Mouse (Mus musculus): ENCODE results near the gene Gm9972. TPM values are rescaled to one million over a fixed set of nuclear protein-coding genes. Genes with fewer than 3 reads are reported as not detected.

Gm9972 gene
- total and polyA plus RNA-seq, 3 experiments = not detected

GRCm38 (mm10) chr11:43032141-43032540 lies 3.4 kb upstream of the Gm9972 start:
- dilution Hi-C loops (cut with MboI; ENCODE audit: extremely low pct_ligation_motif_present, extremely low pct_unique_long_range_greater_than_20kb, low sequenced_read_pairs) = no loop called here
- no peak for DNase-seq (ENCODE audit: extremely low read depth)
- no peaks in the 10 kb centered on the region for H3K27me3 ChIP-seq (replicated peaks)
- H3K9me3 ChIP-seq (replicated peaks; ENCODE audit: low read length) = no peaks in the 10 kb centered on the region
- peaks cover 2 to 5% of the 10 kb centered on the region in 2 experiments; a peak in 3 of 4 replicates for H3K4me1 ChIP-seq (ENCODE audit: control insufficient read depth in 1 of 2, insufficient read depth in 2 of 2)
- no peak overlapping the region for H3K9ac ChIP-seq (ENCODE audit: insufficient read depth, low read depth)
- no peak overlapping the region for H3K4me3 ChIP-seq (replicated peaks in 1 of 3; ENCODE audit: low read depth in 2 of 3, low read length in 2 of 3, poor library complexity in 1 of 3)
- TF ChIP-seq SIN3A (IDR thresholded peaks at IDR 0.05; ENCODE audit: low read length) = no peak
- TF ChIP-seq BHLHE40 (IDR thresholded peaks at IDR 0.05; ENCODE audit: low read depth, low read length) = peak; percentile 72
- no peak for TF ChIP-seq JUN (IDR thresholded peaks at IDR 0.05; ENCODE audit: insufficient read depth, low read depth, low read length)
- no peaks in the 10 kb centered on the region for H3K79me2 ChIP-seq (replicated peaks; ENCODE audit: control insufficient read depth, extremely low read depth, insufficient read depth, poor library complexity, severe bottlenecking)
- H3K36me3 ChIP-seq (replicated peaks in 1 of 2; ENCODE audit: control insufficient read depth in 1 of 2, insufficient read depth in 1 of 2, low read length in 1 of 2) = no peaks in the 10 kb centered on the region
- H3K4me2 ChIP-seq (ENCODE audit: insufficient read depth, low read depth, poor library complexity, severe bottlenecking) = no peak overlapping the region
- H3K27ac ChIP-seq (ENCODE audit: insufficient read depth, low read depth) = no peak overlapping the region
- in situ Hi-C loops (cut with MboI; ENCODE audit: low pct_ligation_motif_present, low pct_unique_long_range_greater_than_20kb, low sequenced_read_pairs) = no loop called here

- TF ChIP-seq RAD21 (IDR thresholded peaks at IDR 0.05; ENCODE audit: low read depth, low read length) = no peak
- no peak for TF ChIP-seq ZKSCAN1 (IDR thresholded peaks at IDR 0.05; ENCODE audit: borderline replicate concordance, low read depth, low read length)
- TF ChIP-seq SIN3A (IDR thresholded peaks at IDR 0.05; ENCODE audit: low read length) = no peak
- TF ChIP-seq MEF2A (IDR thresholded peaks at IDR 0.05; ENCODE audit: borderline replicate concordance, low read depth, low read length) = no peak
- no peak for TF ChIP-seq E2F4 (IDR thresholded peaks at IDR 0.05; ENCODE audit: insufficient replicate concordance, low read depth, low read length)
- TF ChIP-seq EP300 (IDR thresholded peaks at IDR 0.05; ENCODE audit: low read length) = no peak
- TF ChIP-seq TBP (conservative IDR thresholded peaks at IDR 0.05; ENCODE audit: low read depth, low read length) = no peak
- no peak for TF ChIP-seq GABPA (IDR thresholded peaks at IDR 0.05; ENCODE audit: insufficient replicate concordance, low read depth, low read length)
- TF ChIP-seq ZC3H11A (IDR thresholded peaks at IDR 0.05; ENCODE audit: low read depth, low read length) = no peak
- dilution Hi-C loops (cut with MboI; ENCODE audit: extremely low pct_ligation_motif_present, extremely low pct_unique_long_range_greater_than_20kb, low sequenced_read_pairs) = no loop called here
- DNase-seq (ENCODE audit: extremely low read depth) = no peak
Measured at GRCm38 (mm10) chr11:43045871-43046548, 10.5 kb downstream of the Gm9972 start.

DNA sequence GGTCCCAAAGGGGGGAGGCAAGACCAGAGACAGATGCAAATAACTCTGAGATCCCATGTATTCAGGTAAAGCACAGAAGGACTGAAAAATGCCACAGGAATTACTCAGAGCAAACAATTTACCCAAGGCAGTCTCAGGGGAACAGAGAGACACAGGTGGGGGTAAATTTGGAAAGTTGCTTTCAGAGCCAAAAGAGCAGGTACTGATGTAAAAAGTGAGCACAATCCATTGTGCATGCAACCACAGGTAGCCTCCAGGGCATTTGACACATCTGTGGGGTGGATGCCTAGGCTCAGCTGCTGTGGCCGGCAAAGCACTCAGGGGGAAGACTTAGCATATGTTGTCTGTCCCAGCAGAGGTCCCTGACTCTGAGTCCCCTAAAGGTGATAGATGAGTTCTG lies 13.8 kb downstream of the Gm9972 start:
- no peak overlapping the region for H3K9ac ChIP-seq (ENCODE audit: insufficient read depth, low read depth)
- H3K79me2 ChIP-seq (replicated peaks; ENCODE audit: control insufficient read depth, extremely low read depth, insufficient read depth, poor library complexity, severe bottlenecking) = no peaks in the 10 kb centered on the region
- H3K27ac ChIP-seq (ENCODE audit: insufficient read depth, low read depth) = no peak overlapping the region
- DNase-seq (ENCODE audit: extremely low read depth) = peak; percentile 64
- H3K4me1 ChIP-seq (ENCODE audit: control insufficient read depth in 1 of 2, insufficient read depth in 2 of 2) = peaks cover 4 to 30% of the 10 kb centered on the region in 2 experiments
- no peaks in the 10 kb centered on the region for H3K9me3 ChIP-seq (replicated peaks; ENCODE audit: low read length)
- TF ChIP-seq BHLHE40 (IDR thresholded peaks at IDR 0.05; ENCODE audit: low read depth, low read length) (peak; percentile 59), EP300 (IDR thresholded peaks at IDR 0.05; ENCODE audit: low read length) (peak; percentile 73), ETS1 (conservative IDR thresholded peaks at IDR 0.05; ENCODE audit: low read depth, low read length) (peak; percentile 74), SIN3A (IDR thresholded peaks at IDR 0.05; ENCODE audit: low read length) (0 out of 2 replicates have a peak, but pooled peaks have one; percentile 41), RCOR1 (conservative IDR thresholded peaks at IDR 0.05; ENCODE audit: low read depth, low read length) (no peak), CHD2 (IDR thresholded peaks at IDR 0.05; ENCODE audit: low read length) (peak; percentile 23; the same call in 1 of the 2 replicates), MAFK (IDR thresholded peaks at IDR 0.05; ENCODE audit: insufficient replicate concordance, low read length) (0 out of 2 replicates have a peak, but pooled peaks have one; percentile 10), CTCF (conservative IDR thresholded peaks at IDR 0.05 in 1 of 2, IDR thresholded peaks at IDR 0.05 in 1 of 2; ENCODE audit: low read depth in 2 of 2, low read length in 2 of 2) (no peak), TCF12 (IDR thresholded peaks at IDR 0.05; ENCODE audit: low read depth, low read length) (peak; percentile 70; the same call in 1 of the 2 replicates), MEF2A (IDR thresholded peaks at IDR 0.05; ENCODE audit: borderline replicate concordance, low read depth, low read length) (peak; percentile 55; the same call in 1 of the 2 replicates), ZNF384 (IDR thresholded peaks at IDR 0.05; ENCODE audit: low read depth, low read length) (no peak), IRF4 (IDR thresholded peaks at IDR 0.05; ENCODE audit: low read depth, low read length) (peak; percentile 38; the same call in 1 of the 2 replicates)
- in situ Hi-C loops (cut with MboI; ENCODE audit: low pct_ligation_motif_present, low pct_unique_long_range_greater_than_20kb, low sequenced_read_pairs) = no loop called here
- no peak overlapping the region for H3K4me2 ChIP-seq (ENCODE audit: insufficient read depth, low read depth, poor library complexity, severe bottlenecking)
- no peak overlapping the region for H3K4me3 ChIP-seq (replicated peaks in 1 of 3; ENCODE audit: low read depth in 2 of 3, low read length in 2 of 3, poor library complexity in 1 of 3)
- dilution Hi-C loops (cut with MboI; ENCODE audit: extremely low pct_ligation_motif_present, extremely low pct_unique_long_range_greater_than_20kb, low sequenced_read_pairs) = no loop called here
- H3K36me3 ChIP-seq (replicated peaks in 1 of 2; ENCODE audit: control insufficient read depth in 1 of 2, insufficient read depth in 1 of 2, low read length in 1 of 2) = no peaks in the 10 kb centered on the region
- H3K27me3 ChIP-seq (replicated peaks) = no peaks in the 10 kb centered on the region

More at GRCm38 (mm10) chr11:43045871-43046548, 10.5 kb downstream of the Gm9972 start:
- H3K36me3 ChIP-seq (replicated peaks in 1 of 2; ENCODE audit: control insufficient read depth in 1 of 2, insufficient read depth in 1 of 2, low read length in 1 of 2) = no peaks in the 10 kb centered on the region
- in situ Hi-C loops (cut with MboI; ENCODE audit: low pct_ligation_motif_present, low pct_unique_long_range_greater_than_20kb, low sequenced_read_pairs) = no loop called here
- H3K27me3 ChIP-seq (replicated peaks) = no peaks in the 10 kb centered on the region
- H3K27ac ChIP-seq (ENCODE audit: insufficient read depth, low read depth) = no peak overlapping the region
- H3K9ac ChIP-seq (ENCODE audit: insufficient read depth, low read depth) = no peak overlapping the region
- H3K79me2 ChIP-seq (replicated peaks; ENCODE audit: control insufficient read depth, extremely low read depth, insufficient read depth, poor library complexity, severe bottlenecking) = no peaks in the 10 kb centered on the region
- no peak overlapping the region for H3K4me3 ChIP-seq (replicated peaks in 1 of 3; ENCODE audit: low read depth in 2 of 3, low read length in 2 of 3, poor library complexity in 1 of 3)
- H3K4me2 ChIP-seq (ENCODE audit: insufficient read depth, low read depth, poor library complexity, severe bottlenecking) = no peak overlapping the region
- H3K4me1 ChIP-seq (ENCODE audit: control insufficient read depth in 1 of 2, insufficient read depth in 2 of 2) = peaks cover 4 to 22% of the 10 kb centered on the region in 2 experiments
- no peaks in the 10 kb centered on the region for H3K9me3 ChIP-seq (replicated peaks; ENCODE audit: low read length)

All from CH12.LX (cell line).